Mouse (Mus musculus) megakaryocyte, embryonic 14.5 days (primary cell): ENCODE results near the gene Gm20661. TPM values are rescaled to one million over a fixed set of nuclear protein-coding genes. Genes with fewer than 3 reads are reported as not detected.

Experiments
- H3K27me3 ChIP-seq: replicated peaks from 2 replicates; pipeline ENCODE3; 2012; ENCODE audit warnings: inconsistent platforms
- H3K36me3 ChIP-seq: replicated peaks from 2 replicates; pipeline ENCODE3; 2012; ENCODE audit warnings: low read length, inconsistent platforms, mixed read lengths
- H3K4me1 ChIP-seq: 2 replicates; pipeline ENCODE4 v1.6.1; 2012; ENCODE audit warnings: inconsistent platforms
- H3K4me3 ChIP-seq: replicated peaks from 2 replicates; pipeline ENCODE3; 2012; ENCODE audit warnings: moderate library complexity, mild to moderate bottlenecking, inconsistent platforms
- H3K9me3 ChIP-seq: 2 replicates; pipeline ENCODE4 v1.6.1; 2012; ENCODE audit warnings: inconsistent platforms
- FLI1 ChIP-seq: IDR thresholded peaks from 2 replicates; pipeline ENCODE4 v1.6.1; 2012; ENCODE audit warnings: low read length, inconsistent platforms, mixed read lengths
- GATA1 ChIP-seq: IDR thresholded peaks from 3 replicates; pipeline ENCODE4 v1.6.1; 2012; ENCODE audit warnings: mixed read lengths, low read length, inconsistent platforms, borderline replicate concordance
- polyA plus RNA-seq: library from polyadenylated mRNA; stranded (reverse); fragments of >175 nt; gene quantifications from 2 replicates; pipeline ENCODE4 v1.2.3, GENCODE M21; 2012; ENCODE audit warnings: low replicate concordance; ENCODE audit not compliant: insufficient read depth

Gene Gm20661
- polyA plus RNA-seq, 1 experiment = 2.7 TPM

- TF ChIP-seq FLI1 (peak; percentile 99; the same call in 1 of the 2 replicates), GATA1 (peak; percentile 73; the same call in 1 of the 3 replicates)
- Histone ChIP-seq H3K27me3 (peaks cover 23% of the 10 kb centered on the region), H3K4me3 (peak overlapping the region; percentile 99), H3K36me3 (peaks cover 13% of the 10 kb centered on the region), H3K9me3 (no peaks in the 10 kb centered on the region), H3K4me1 (peaks cover 46% of the 10 kb centered on the region)
Measured at GRCm38 (mm10) chr9:107950460-107951355, 32.1 kb upstream of the Gm20661 start.

- TF ChIP-seq GATA1 (no peak), FLI1 (no peak)
- H3K9me3 ChIP-seq = no peaks in the 10 kb centered on the region
- peaks cover 62% of the 10 kb centered on the region for H3K36me3 ChIP-seq
- H3K4me1 ChIP-seq = peaks cover 23% of the 10 kb centered on the region
- H3K4me3 ChIP-seq = no peak overlapping the region
- H3K27me3 ChIP-seq = no peaks in the 10 kb centered on the region
Measured at GRCm38 (mm10) chr9:107955613-107956289, 27.1 kb upstream of the Gm20661 start.

- H3K27me3 ChIP-seq = no peaks in the 10 kb centered on the region
- TF ChIP-seq FLI1 (no peak), GATA1 (no peak)
- peaks cover 76% of the 10 kb centered on the region for H3K36me3 ChIP-seq
- H3K4me1 ChIP-seq = peaks cover 22% of the 10 kb centered on the region
- H3K4me3 ChIP-seq = no peak overlapping the region
- no peaks in the 10 kb centered on the region for H3K9me3 ChIP-seq
Measured at GRCm38 (mm10) chr9:107957141-107957540, 25.7 kb upstream of the Gm20661 start.

- Histone ChIP-seq H3K4me3 (no peak overlapping the region), H3K9me3 (no peaks in the 10 kb centered on the region), H3K27me3 (no peaks in the 10 kb centered on the region), H3K4me1 (peaks cover 39% of the 10 kb centered on the region), H3K36me3 (peaks cover 89% of the 10 kb centered on the region)
- TF ChIP-seq FLI1 (no peak), GATA1 (no peak)
Measured at GRCm38 (mm10) chr9:107959896-107960295, 23.0 kb upstream of the Gm20661 start.

GRCm38 (mm10) chr9:107960928-107961327, 21.9 kb upstream of the Gm20661 start:
- H3K27me3 ChIP-seq = no peaks in the 10 kb centered on the region
- TF ChIP-seq GATA1 = no peak
- no peak for TF ChIP-seq FLI1
- H3K4me3 ChIP-seq = no peak overlapping the region
- peaks cover 89% of the 10 kb centered on the region for H3K36me3 ChIP-seq
- no peaks in the 10 kb centered on the region for H3K9me3 ChIP-seq
- H3K4me1 ChIP-seq = peaks cover 49% of the 10 kb centered on the region

- no peaks in the 10 kb centered on the region for H3K27me3 ChIP-seq
Measured at GRCm38 (mm10) chr9:107961351-107961762, 21.5 kb upstream of the Gm20661 start.

GRCm38 (mm10) chr9:107961881-107962280, 21.0 kb upstream of the Gm20661 start:
- TF ChIP-seq GATA1 (no peak), FLI1 (no peak)
- Histone ChIP-seq H3K9me3 (no peaks in the 10 kb centered on the region), H3K4me1 (peaks cover 59% of the 10 kb centered on the region), H3K36me3 (peaks cover 88% of the 10 kb centered on the region), H3K27me3 (no peaks in the 10 kb centered on the region), H3K4me3 (no peak overlapping the region)

More at GRCm38 (mm10) chr9:107961351-107961762, 21.5 kb upstream of the Gm20661 start:
- no peaks in the 10 kb centered on the region for H3K9me3 ChIP-seq
- TF ChIP-seq GATA1 = no peak
- no peak for TF ChIP-seq FLI1
- no peak overlapping the region for H3K4me3 ChIP-seq
- H3K36me3 ChIP-seq = peaks cover 87% of the 10 kb centered on the region
- H3K4me1 ChIP-seq = peaks cover 53% of the 10 kb centered on the region

- Histone ChIP-seq H3K4me1 (peaks cover 69% of the 10 kb centered on the region), H3K27me3 (no peaks in the 10 kb centered on the region), H3K4me3 (no peak overlapping the region), H3K9me3 (no peaks in the 10 kb centered on the region), H3K36me3 (peaks cover 85% of the 10 kb centered on the region)
- TF ChIP-seq FLI1 (no peak), GATA1 (no peak)
Measured at GRCm38 (mm10) chr9:107962916-107963315, 19.9 kb upstream of the Gm20661 start.

GRCm38 (mm10) chr9:107963700-107964099, 19.2 kb upstream of the Gm20661 start:
- Histone ChIP-seq H3K27me3 (no peaks in the 10 kb centered on the region), H3K9me3 (no peaks in the 10 kb centered on the region), H3K4me3 (peak overlapping the region; percentile 66), H3K4me1 (peaks cover 76% of the 10 kb centered on the region), H3K36me3 (peaks cover 85% of the 10 kb centered on the region)
- no peak for TF ChIP-seq FLI1
- TF ChIP-seq GATA1 = no peak

- no peaks in the 10 kb centered on the region for H3K9me3 ChIP-seq
- peak overlapping the region; percentile 40 for H3K4me3 ChIP-seq
- TF ChIP-seq FLI1 (no peak), GATA1 (no peak)
- H3K4me1 ChIP-seq = peaks cover 86% of the 10 kb centered on the region
- peaks cover 85% of the 10 kb centered on the region for H3K36me3 ChIP-seq
- H3K27me3 ChIP-seq = no peaks in the 10 kb centered on the region
Measured at GRCm38 (mm10) chr9:107964681-107965080, 18.2 kb upstream of the Gm20661 start.
